Mouse (Mus musculus) heart, postnatal 0 days (tissue): ENCODE data around the gene Tmco4.

Experiments used
- CTCF ChIP-seq: IDR thresholded peaks from 2 replicates; pipeline ENCODE4 v1.5.1; 2016; ENCODE audit warnings: antibody characterized with exemption, control low read depth, low read depth
- EP300 ChIP-seq: IDR thresholded peaks from 2 replicates; pipeline ENCODE4 v1.6.1; 2016; ENCODE audit warnings: antibody characterized with exemption, low read depth

DNA sequence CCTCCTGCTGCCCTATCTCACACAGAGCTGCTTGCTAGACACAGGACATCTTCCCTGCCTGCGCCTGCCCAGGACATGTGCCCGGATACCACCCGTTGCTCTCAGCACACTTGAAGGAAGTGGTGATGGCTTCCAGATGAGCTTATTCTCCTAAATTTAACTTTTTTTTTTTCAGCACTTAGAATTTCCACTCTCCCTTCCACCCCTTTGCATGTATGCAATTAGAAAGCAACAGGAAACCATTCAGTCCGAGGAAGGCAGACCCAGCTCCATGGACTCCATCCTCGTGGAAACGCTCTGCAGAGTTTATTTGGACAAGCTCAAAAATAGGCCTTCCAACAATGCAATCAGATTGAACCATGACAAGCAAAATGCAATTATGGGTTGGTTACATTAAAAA, 128.9 kb downstream of the Tmco4 start:
- TF ChIP-seq CTCF (no peak), EP300 (no peak)
